Mouse (Mus musculus) right cerebral cortex, postnatal 25 days (tissue): Measurements from ENCODE around the gene Cphx2.
"Not testable (repeated sequence)": the region's sequence is repeated elsewhere in the genome, so short reads cannot be mapped to it uniquely, and the experiment has no call there.

ENCODE experiments used
- DNase-seq: peaks from one replicate; pipeline ENCODE4 v3.0.0; 2022

The Cphx2 gene

DNA sequence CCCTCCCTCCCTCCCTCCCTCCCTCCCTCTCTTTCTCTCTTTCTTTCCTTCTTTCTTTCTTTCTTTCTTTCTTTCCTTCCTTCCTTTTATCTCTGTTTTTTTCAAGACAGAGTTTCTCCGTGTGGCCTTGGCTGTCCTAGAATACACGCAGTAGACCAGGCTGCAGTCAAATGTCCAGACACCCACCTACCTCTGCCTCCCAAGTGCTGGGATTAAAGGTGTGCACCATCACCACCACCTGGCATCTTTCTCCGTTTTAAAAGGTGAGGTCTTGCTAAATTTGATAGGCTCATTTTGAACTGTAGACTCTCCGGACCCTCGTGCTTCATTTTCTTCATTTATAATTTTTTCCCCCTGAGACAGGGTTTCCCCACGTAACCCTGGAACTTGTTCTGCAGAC lies at the start of gene Cphx2:
Gene Cphx2 (plus strand): TSS at position 301 of the 400 bp plus-strand sequence.
- DNase-seq, result not testable (repeated sequence)

DNA sequence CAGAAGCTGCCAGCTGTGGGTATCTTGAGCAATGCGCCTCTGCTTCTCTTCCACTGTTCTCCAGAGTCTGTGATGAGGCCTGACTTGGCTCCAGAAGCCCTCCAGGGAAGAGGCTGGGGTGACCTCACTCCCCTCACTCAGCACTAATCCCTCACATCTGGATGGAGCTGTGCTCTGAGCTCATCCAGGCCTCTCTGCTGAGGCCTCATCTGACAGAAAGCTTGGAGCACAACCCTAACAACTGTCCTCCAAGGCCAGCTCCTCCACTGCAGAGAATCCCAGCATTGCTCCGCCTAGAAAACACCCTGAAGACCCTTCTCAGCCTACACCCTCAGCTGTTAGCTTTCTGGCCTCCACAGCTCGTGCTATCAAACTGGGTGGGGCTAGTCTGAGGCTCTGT lies 47.0 kb upstream of the Cphx2 start:
- not testable (repeated sequence) for DNase-seq

GRCm38 (mm10) chr14:26035439-26035838 lies 45.9 kb upstream of the Cphx2 start:
- not testable (repeated sequence) for DNase-seq

DNA sequence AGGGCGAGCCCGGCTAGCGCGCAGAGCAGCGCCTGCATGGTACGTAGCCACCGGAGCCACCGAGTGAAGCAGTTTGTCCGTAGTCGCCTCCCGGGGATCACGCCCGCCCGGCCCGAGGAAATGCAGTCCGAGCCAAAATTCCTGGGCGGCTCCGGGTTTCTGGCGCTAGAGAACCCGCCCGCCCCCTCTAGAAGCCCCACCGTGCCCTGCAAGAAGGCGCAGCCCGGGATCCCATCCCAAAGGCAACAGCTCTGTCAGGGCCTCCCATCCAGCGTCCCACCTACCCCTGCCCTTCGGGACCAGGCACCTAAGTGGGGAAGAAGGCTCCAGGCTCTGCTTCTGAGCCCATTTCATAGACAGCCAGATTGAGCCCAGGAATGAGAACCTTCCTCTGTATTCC lies 38.7 kb upstream of the Cphx2 start, which contains the start of gene Gm9780:
Gene Gm9780 (minus strand): TSS at position 101 of the 400 bp plus-strand sequence.
- not testable (repeated sequence) for DNase-seq

- not testable (repeated sequence) for DNase-seq
Observed at GRCm38 (mm10) chr14:26045007-26045406, 36.3 kb upstream of the Cphx2 start.

DNA sequence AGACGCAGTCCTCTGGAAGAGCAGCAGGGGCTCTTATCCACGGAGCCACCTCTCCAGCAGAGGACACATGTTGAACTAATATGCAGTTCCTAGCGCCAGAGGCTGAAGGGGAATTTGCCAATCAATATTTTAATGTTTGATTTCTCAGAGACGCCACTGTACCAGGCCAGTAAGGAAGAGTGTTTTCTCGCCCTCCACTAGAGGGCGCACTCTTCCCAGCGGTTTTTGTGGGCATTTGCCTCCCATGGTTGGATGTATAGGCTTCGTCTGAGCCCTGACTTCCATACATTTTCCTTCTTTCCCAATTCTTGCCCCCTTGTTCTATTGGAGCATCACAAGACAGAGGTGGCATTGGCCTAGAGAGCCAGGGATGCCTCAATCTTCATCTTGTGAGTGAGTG lies 34.3 kb upstream of the Cphx2 start:
- not testable (repeated sequence) for DNase-seq

- DNase-seq, result not testable (repeated sequence)
Observed at GRCm38 (mm10) chr14:26048767-26049166, 32.5 kb upstream of the Cphx2 start.

DNA sequence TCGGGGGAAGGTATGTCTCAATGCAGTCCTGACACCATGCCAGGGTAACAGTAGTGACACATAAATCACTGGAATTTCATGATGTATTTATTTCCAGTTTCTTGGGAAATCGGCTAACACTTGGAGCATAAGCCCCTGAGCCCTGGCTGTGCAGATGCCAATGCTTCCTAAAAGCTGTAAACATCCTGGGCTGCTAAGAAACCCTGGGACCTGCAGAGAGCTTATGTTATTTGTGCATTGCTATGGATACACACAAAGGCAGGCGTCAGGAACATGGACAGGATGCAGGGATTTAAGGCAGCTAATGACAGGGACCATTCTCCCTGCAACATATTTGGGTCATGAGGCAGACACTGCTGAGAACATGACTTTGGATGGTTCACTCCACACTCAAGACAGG lies 23.1 kb upstream of the Cphx2 start:
- not testable (repeated sequence) for DNase-seq

DNA sequence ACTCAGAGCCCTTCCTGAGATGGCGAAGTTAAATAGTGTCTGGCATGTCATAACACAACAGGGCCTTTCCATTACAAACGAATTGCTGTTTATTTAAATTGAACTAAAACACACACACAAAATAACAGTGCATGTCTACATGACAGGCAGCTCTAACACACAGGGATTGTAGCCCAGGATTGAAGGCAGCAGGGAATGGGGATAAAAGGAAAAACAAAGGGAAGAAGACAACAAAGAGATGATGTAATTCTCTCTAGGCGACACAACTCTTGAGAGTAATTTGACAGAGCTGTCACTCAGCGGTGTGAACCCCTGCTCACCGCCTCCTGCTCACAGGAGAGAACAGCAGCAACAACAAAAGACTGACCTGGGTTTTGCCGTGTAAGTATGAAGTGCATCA lies 22.0 kb upstream of the Cphx2 start:
- DNase-seq, result not testable (repeated sequence)

GRCm38 (mm10) chr14:26066574-26067324 lies 14.6 kb upstream of the Cphx2 start:
- not testable (repeated sequence) for DNase-seq

GRCm38 (mm10) chr14:26067325-26067633 lies 14.0 kb upstream of the Cphx2 start, which contains the start of gene Tmem254c:
Gene Tmem254c (minus strand): TSS chr14:26067355.
- DNase-seq, result not testable (repeated sequence)

DNA sequence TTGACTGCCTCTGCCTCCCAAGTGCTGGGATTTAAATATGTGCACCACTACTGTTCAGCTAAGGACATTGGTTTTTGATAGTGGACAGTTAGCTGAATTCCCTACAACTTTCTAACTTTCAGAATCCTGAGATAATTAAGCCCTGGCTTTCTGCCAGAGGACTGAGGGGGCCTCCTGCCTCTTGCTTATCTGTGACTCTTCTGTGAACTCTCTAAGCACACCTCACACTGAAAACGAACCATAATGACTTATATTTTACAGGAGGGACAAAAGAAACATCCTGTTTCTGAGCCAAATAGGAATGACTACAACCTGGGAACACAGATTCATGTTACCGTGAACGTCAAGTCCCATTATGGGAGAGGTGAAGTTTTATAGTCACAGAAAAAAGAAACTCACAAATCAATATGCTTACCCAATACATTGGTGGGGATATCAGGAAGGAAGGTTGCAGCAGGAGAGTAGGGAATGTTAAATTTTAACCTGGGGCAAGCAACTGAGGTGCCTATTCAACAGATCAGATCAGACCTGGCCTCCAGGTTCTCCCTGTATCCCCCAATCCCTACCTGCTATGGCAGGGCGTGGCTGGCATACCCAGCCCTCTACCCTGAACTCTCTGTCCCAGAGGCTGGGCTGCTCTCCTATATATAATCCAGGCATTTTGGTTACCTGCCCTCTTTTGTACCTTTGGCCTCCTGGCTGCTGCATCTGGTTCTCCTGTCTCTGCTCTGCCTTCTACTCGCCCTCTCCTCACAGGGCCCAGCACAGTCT lies 4.5 kb upstream of the Cphx2 start:
- DNase-seq, result not testable (repeated sequence)

- not testable (repeated sequence) for DNase-seq
Observed at GRCm38 (mm10) chr14:26081997-26082396, 681 bp downstream of the Cphx2 start, which contains the start of gene Cphx3. Gene Cphx3 (plus strand): TSS chr14:26082297.

- DNase-seq, result not testable (repeated sequence)
Observed at GRCm38 (mm10) chr14:26097622-26098021, 16.3 kb downstream of the Cphx2 start.

GRCm38 (mm10) chr14:26118150-26118549 lies 36.8 kb downstream of the Cphx2 start, which contains the start of gene Duxbl2:
Gene Duxbl2 (plus strand): TSS chr14:26118349.
- DNase-seq, result not testable (repeated sequence)

DNA sequence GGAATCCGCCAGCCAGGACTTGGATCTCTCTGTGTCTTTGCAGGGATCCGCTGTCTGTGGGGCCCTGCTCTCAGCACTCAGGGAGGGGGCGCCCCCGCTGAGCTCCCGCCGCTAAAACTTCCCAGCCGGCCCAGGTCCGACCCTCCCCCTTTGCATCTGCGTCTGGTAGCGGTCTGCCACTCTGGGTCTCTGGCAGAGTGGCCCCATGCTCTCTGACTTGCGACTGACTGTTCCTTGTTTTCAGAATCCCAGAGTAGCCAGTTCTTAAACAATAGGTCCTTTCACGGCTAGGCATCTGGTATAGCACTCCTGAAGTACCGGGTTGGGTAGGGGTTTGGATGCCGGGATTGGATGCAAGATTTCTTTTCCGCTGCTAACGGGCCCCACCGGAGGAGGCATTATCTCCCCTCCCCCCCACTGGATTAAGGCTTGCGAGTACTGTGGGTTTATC lies 37.3 kb downstream of the Cphx2 start:
- DNase-seq, result not testable (repeated sequence)

DNA sequence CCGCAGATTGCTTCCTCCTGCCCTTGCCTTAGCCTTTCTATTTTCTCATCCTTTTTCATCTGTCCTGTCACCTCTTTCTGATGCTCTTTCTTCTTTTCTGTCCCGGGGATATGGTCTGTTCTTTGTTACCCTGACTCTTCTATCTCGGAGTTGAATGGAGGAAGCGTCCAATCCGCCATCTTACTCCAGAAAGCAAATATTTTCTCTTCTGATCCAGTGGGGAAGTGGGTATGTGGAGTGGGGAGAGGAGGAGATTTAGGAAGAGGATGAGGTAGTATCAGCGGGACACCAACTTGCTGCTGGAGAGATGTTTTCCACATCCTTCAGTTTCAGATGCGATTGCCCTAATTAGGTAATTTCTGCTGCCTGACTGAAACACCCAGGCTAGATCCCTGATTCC lies 37.8 kb downstream of the Cphx2 start:
- not testable (repeated sequence) for DNase-seq
